In genomic region chr17:63661584-63661983, GRCm38 (mm10) we compare ENCODE assay signal across 10 mouse cellular contexts.
DNase-seq lines count a peak whose midpoint lies in the region; ATAC-seq and TF ChIP-seq lines count a peak whose summit lies in the region.
"Had no signal": no experiment of that assay in that cellular context is flagged by ENCODE, and none has a peak within 500 bp of the region (broad histone marks: within the 10 kb centered on the region; RNA-seq: fewer than 3 reads in every experiment).

No protein-coding gene starts in this region.

- 80% methylated on average over 4 of the region's 4 CpGs for WGBS in intestine, embryonic 14.5 days
- WGBS in liver, embryonic 11.5 days, result 85% methylated on average over 4 of the region's 4 CpGs

- H3K27me3 ChIP-seq in intestine, embryonic 14.5 days (replicated peaks; ENCODE audit: control insufficient read depth, insufficient read depth, low read length), result no peaks in the 10 kb centered on the region
- H3K27me3 ChIP-seq in liver, embryonic 11.5 days (replicated peaks; ENCODE audit: control insufficient read depth, insufficient read depth, low read length), result no peaks in the 10 kb centered on the region

- H3K4me3 ChIP-seq in left cerebral cortex, adult 2 months, result no peak overlapping the region
- no peak overlapping the region for H3K4me3 ChIP-seq in intestine, embryonic 14.5 days (ENCODE audit: low read depth, low read length)
- H3K4me3 ChIP-seq in liver, embryonic 11.5 days (ENCODE audit: low read depth, low read length), result no peak overlapping the region

- H3K9ac ChIP-seq in intestine, embryonic 14.5 days (ENCODE audit: low read length), result no peak overlapping the region
- H3K9ac ChIP-seq in liver, embryonic 11.5 days (ENCODE audit: low read depth, low read length), result no peak overlapping the region

- H3K4me2 ChIP-seq in intestine, embryonic 14.5 days (ENCODE audit: low read length), result no peak overlapping the region
- H3K4me2 ChIP-seq in liver, embryonic 11.5 days, result no peak overlapping the region

- peaks cover 6% of the 10 kb centered on the region; the same call in 1 of the 2 replicates for H3K4me1 ChIP-seq in intestine, embryonic 14.5 days (replicated peaks; ENCODE audit: control insufficient read depth, insufficient read depth, low read length)
- no peaks in the 10 kb centered on the region for H3K4me1 ChIP-seq in liver, embryonic 11.5 days (replicated peaks; ENCODE audit: control insufficient read depth, insufficient read depth, low read length)

- H3K36me3 ChIP-seq in intestine, embryonic 14.5 days (ENCODE audit: control insufficient read depth, insufficient read depth, low read length), result no peaks in the 10 kb centered on the region
- H3K36me3 ChIP-seq in liver, embryonic 11.5 days (ENCODE audit: control insufficient read depth, insufficient read depth, low read length), result no peaks in the 10 kb centered on the region

- peak overlapping the region; percentile 19 for H3K27ac ChIP-seq in left cerebral cortex, adult 2 months
- peak overlapping the region; percentile 72 for H3K27ac ChIP-seq in intestine, embryonic 14.5 days (ENCODE audit: low read depth)
- no peak overlapping the region for H3K27ac ChIP-seq in liver, embryonic 11.5 days (ENCODE audit: low read depth, low read length)
- H3K27ac ChIP-seq: layer of hippocampus, adult 2 months had no signal

- peak; percentile 55; the same call in 1 of the 2 replicates for ATAC-seq in intestine, embryonic 14.5 days (replicated peaks; ENCODE audit: low FRiP score, low TSS enrichment, low read depth)
- no peak for ATAC-seq in liver, embryonic 11.5 days (replicated peaks; ENCODE audit: low FRiP score)

- TF ChIP-seq CTCF in left cerebral cortex, adult 2 months (IDR thresholded peaks at IDR 0.05), result no peak

- intact Hi-C loops in left cerebral cortex, adult 2 months (cut with DNase I), result loop anchor here (5.0 kb wide), 1 partner anchor 61 kb away; no protein-coding TSS in a partner anchor

- no peaks in the 10 kb centered on the region for H3K9me3 ChIP-seq in intestine, embryonic 14.5 days (ENCODE audit: control insufficient read depth, low read length)
- no peaks in the 10 kb centered on the region for H3K9me3 ChIP-seq in liver, embryonic 11.5 days (ENCODE audit: control insufficient read depth, low read length)

- no peak for DNase-seq in left cerebral cortex, adult 2 months (ENCODE audit: extremely low spot score in 1 of 2, low spot score in 2 of 2)
- DNase-seq in left cerebral cortex, adult 9 months (ENCODE audit: low spot score in 2 of 2), result no peak
- DNase-seq in gastrocnemius, adult 18-20 months (ENCODE audit: low spot score), result peak; percentile 38
- DNase-seq in intestine, embryonic 14.5 days (ENCODE audit: low spot score), result no peak
- DNase-seq in lung, postnatal 10 days, result peak; percentile 57
- no peak for DNase-seq in liver, embryonic 11.5 days (ENCODE audit: low spot score)
- no peak for DNase-seq in ovary, postnatal 36 days (ENCODE audit: low spot score)
- DNase-seq in embryo, embryonic 11 days, result no peak
- DNase-seq: cerebellum, postnatal 14 days had no signal

Comparison
In these comparisons a context has a peak if more than half of its experiments do, and no peak if none do; other contexts are left out.
1. DNase-seq: peak in gastrocnemius, adult 18-20 months (single experiment) and lung, postnatal 10 days (single experiment); none in left cerebral cortex, adult 2 months (0 of 2), left cerebral cortex, adult 9 months (0 of 2), intestine, embryonic 14.5 days (single experiment), liver, embryonic 11.5 days (single experiment), ovary, postnatal 36 days (single experiment) and embryo, embryonic 11 days (single experiment).